Mouse (Mus musculus) thymus, postnatal 0 days (tissue): ENCODE data around the gene Gltp. TPM values are rescaled to one million over a fixed set of nuclear protein-coding genes. Genes with fewer than 3 reads are reported as not detected.
A peak's percentile ranks its signal among the peaks of the same experiment; 100 is the strongest.

Experiments
- DNase-seq: peaks from one replicate; pipeline ENCODE4 v3.0.0-alpha.2; 2015; ENCODE audit warnings: low spot score
- polyA plus RNA-seq: library from polyadenylated mRNA; unstranded; fragments of >200 nt; fragmentation: Nextera tagmentation; extraction: Ambion mirVana; gene quantifications from 2 replicates; pipeline ENCODE4 v1.2.1, GENCODE M21; 2015

Gene Gltp
- polyA plus RNA-seq, 1 experiment from 2014 or later: 134 TPM

DNA sequence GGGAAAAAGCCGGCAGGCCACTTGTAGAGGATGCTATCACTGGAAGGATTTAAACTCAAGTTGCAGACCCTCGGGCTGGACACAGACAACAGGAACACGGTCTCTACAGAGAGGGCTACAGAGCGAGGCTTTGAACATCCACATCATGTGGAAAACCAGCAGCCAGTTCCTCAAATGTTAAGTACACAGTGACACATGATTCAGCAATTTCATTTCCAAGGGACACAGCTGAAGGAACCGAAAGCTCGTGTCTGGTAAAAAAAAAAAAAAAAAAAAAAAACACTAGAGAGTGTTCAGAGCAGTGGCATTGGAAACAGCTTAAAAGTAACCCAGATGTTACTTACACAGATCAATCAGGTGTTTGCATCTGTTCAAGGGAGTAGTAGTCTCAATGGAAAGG is 29.8 kb downstream of the Gltp start:
- DNase-seq: no peak

DNA sequence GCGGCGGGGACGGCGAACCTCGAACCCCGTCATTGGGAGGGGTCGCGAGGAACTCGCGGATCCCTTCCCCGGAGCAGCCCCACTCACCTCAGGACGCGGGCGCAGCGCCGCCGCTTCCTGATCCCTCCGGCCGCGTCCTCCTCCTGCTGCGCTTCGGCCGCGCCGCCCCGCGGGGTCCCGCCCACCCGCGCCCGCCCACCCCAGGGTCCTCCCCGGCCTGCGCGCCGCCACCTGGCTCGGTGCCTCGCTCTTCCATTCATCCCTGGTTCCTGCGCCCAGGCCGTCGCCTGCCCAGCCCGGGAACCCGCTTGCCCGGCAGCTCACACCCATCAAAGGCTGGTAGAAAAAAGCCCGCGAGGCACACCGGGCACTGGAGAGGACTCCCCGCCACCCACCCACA is 32.5 kb downstream of the Gltp start, which contains the start of gene Trpv4:
TSS of gene Trpv4 (minus strand) at position 167 of the 400 bp plus-strand sequence.
- no peak for DNase-seq

DNA sequence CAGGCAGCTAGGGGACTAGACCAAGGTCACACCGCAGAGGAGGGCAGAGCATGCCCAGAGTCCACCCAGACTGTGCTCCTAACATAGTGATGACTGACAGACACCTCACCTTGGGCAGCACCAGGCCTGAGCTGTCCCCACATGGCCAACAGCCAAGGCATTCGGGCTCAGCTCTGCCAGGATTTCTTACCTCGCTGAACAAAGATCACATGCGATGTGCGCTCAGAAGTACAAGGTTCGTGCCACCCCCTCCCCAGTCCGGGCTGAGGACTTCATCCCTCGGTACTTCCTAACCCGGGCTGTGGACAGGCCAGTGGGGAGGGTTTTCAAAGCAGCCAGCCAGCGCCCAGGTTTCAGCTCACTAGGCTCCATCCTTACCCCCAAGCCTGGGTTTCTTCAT is 33.4 kb downstream of the Gltp start:
- DNase-seq: no peak

DNA sequence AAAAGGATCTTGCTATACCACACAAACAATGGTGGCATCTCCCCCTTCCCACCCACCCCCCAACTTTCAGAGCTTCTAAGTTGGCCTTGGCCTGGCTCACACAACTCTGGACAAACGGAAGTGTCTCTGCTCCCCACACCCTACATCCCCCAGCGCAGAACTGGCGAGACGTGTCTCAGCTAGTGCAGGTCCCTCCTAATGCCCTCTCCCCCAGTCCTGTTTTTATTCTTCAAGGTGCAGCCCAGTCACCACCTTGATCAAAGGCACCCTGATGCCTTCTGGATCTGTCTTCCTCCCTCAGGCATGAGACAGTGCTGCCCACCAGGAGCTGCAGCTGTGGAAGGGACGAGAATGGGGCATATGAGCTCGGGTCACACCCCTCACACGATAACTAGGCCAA is 34.5 kb downstream of the Gltp start:
- no peak for DNase-seq

DNA sequence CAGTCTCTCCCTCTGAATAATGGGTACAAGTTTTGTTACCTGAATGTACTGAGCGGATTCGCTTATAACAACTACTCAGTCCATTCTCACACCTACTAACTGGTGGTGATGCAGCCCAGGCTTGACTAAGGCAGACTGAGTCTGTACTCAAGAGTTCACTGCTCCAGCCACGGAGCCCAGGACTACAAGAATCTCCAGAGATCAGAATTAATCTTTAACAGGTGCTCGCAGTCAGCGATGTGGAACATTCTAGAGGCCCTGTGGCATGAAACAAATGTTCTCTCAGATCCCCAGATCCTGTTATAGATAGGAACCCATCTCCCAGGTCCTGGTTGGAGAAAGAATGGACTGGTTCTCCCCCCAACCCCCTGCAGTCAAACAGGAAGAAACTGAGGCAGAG is 35.1 kb downstream of the Gltp start:
- DNase-seq: no peak

DNA sequence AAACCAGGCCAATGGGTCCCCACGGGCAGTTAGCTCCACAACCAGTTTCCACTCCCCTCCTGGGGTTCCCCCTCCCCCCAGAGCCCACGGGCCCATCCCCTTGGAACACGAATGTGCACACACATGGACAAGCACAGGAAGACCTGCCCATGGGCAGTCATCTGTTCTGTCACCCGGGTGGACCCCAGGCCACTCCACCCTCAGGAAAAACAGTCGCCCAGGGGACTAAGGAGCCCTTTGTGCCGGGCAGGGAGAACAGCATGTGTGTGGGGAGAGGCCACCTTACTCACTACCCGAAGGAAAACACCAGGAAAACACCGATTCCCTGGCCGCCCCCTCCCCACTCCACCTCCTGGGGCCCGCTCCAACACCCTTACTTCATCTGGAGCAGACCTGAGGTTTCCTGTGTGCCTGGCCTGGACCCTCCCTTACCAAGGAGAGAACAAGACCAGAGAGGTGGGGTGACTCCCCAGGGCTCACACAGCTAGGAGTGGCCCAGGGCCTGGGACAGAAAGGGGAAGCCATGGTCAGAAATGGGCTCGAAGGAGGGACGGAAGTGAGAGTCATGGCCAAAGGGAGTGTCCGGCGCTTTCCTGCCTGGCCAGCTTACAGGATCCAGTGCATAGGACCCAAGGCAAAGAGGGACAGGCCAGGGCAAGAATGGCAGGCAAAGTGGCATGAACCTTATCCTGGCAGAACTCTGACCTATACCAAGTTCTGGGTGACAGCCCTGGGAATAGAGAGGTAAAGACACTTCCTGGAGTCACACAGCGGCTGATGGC is 36.9 kb downstream of the Gltp start:
- DNase-seq: no peak

DNA sequence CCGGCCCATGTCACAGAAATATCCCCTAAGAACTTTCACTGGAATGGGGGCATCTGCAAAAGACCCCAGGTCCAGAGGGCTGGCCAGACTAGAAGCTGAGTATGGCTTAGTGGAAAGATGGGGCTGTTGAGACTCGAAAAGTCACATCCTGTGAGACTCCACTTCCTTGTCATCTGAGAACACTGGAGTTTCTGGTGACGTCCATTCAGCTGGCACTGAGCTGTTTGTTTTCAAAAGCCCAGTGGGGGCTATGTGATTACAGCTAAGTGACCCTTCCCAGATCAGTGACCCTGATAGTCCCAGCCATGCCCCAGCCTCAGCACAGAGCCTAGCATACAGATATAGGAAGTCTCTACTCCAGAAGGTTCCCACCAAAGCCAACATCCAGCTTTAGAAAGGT is 39.3 kb downstream of the Gltp start:
- DNase-seq: no peak

DNA sequence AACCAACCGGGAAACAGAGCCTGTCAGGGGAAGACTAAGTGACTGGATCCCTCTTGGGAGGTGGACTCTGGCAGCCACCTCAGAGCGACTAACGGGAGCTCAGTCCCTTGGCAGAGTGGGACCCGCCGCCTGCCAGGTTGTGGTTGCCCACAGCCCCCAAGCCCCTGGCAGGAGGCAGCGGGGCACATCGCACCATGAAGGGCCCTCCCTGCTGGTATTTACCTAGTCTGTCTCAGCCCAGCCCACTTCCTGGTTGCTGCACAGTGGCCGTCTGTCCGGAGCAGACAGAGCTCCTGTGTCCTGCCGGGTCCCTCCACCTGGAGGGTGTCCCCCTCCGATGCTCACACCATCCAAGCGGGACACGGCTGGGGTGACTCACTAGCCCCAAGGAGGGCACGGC is 39.8 kb downstream of the Gltp start:
- no peak for DNase-seq

DNA sequence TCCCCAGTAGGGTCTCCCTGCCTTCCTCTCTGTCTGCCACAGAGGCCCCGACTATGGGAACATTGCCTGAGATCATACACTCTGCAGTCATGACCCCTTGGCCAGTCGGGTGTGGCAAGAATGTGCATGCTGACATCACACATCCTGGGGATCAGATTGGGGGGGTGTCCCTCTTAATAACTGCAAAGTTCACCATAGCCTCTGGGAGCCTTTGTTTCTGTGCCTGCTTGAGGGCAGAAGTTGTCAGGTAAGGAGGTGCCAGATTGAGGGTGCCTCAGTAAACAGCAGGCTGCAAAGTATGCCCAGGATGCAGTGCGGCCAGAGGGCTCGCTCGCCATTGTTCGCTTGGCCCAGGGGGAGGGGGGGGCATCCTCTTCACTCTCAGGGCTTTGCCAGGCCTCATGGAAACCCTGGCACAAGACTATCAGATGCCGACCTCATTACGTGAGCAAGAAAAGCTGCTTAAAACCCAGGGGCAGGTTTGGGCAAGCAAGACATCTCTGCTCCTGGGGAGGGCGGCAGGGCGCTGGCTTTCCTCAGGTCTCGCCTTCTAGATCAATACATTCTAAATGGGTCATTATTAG is 42.0 kb downstream of the Gltp start:
- no peak for DNase-seq

DNA sequence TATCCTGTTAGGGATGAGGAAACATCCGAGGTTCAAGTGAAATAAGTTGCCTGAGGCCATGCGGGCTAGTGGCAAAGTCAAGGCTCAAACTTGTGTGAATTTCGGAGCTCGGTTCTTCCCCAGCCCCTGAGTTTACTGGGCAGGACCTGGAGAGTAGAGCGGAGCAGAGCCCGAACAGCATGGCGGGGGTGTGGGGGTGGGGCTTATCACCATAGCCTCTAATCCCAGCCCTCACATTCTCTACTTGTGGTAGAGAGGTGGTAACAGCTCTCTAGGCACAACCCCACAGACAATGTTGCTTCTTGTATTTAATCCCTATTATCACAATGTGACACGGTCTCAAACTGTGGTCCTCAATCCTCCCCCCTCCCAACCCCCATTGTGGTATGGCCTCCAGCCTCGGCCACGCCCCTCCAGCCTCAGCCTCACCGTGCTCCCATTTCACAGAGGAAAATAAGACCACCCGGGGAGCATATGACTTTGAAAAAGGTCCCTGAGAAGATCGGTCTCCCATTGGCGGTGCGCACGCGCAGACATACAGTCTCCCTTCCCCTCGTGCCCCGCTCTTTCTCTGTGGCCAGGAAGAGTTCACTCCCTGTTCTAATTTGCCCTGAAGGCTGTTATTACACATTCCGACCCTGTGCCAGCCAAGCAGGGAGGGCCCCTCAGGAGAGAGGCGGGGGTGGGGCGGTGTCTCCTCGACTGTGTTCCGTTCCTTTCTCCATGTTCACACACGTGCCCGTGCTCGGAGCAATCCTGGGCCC is 43.4 kb downstream of the Gltp start:
- DNase-seq: peak; percentile 42

DNA sequence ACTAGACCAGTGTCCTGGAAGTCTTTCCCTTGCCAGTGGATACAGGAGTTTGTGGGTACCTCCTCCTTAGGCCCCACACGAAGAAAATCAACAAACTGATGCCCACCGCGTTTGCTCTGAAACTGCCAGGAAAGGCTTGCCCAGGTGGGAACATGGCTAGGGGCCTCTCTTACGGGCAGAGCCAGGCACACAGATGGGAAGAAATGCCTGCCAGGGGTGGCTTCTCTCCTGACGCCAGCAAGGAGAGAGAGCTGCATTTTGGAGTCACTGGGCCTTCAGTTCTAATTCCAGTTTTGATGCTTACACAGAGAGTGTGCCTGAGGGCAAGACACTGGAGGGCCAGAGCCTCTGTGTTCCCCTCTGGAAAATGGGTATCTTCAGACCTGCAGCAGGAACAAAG is 44.9 kb downstream of the Gltp start:
- DNase-seq: no peak

DNA sequence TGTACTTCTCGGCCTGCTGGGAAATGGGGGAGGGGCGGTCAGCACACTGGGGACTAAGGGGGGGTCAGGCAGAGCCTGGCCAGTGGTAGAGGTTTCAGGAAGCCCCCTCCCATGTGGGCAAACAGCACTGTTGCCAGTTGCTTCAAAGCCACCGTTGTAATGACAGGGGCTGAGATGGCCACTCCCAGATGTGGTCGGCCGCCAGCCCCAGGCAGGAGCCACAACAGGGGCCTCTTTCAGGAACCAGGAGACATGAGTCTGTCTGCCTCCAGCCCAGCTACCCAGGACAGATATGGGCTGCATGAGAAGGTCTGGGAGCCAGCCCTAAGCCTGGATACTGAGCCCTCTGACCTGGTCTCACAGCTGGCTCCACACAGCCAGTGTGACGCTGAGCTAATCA is 45.9 kb downstream of the Gltp start:
- no peak for DNase-seq

DNA sequence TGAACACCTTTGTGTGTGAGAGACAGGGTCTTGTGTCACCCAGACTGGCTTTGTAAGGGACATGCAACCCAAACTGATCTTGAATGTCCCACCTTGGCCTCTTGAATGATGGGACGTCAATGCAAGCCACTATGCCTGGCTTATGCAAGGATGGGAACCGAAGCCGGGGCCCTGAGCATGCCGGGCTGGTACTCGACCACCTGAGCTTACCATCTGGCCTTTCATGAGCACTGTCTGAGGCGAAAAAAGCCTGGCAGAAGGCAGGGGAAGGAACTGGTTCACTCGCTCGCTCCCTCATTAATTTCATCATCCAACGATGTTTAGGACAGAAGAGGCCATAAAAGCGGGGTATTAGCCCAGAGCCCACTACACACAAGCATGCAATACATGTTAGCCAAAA is 50.0 kb downstream of the Gltp start:
- no peak for DNase-seq

DNA sequence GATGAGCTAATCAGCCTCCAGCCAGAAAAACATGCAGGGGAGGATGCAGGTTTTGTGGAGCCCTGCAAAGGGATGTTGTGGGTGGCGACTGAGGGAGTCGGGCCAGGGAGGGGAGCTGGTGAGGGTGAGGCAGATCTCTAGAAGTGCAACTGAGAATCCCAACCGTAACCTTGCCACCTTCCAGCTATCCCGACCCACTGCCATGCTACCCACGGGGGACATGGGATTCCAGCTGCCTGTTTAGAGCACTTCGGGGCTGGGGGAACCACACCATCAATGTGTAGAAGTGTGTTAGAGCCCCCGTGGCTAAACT is 51.2 kb downstream of the Gltp start:
- no peak for DNase-seq

DNA sequence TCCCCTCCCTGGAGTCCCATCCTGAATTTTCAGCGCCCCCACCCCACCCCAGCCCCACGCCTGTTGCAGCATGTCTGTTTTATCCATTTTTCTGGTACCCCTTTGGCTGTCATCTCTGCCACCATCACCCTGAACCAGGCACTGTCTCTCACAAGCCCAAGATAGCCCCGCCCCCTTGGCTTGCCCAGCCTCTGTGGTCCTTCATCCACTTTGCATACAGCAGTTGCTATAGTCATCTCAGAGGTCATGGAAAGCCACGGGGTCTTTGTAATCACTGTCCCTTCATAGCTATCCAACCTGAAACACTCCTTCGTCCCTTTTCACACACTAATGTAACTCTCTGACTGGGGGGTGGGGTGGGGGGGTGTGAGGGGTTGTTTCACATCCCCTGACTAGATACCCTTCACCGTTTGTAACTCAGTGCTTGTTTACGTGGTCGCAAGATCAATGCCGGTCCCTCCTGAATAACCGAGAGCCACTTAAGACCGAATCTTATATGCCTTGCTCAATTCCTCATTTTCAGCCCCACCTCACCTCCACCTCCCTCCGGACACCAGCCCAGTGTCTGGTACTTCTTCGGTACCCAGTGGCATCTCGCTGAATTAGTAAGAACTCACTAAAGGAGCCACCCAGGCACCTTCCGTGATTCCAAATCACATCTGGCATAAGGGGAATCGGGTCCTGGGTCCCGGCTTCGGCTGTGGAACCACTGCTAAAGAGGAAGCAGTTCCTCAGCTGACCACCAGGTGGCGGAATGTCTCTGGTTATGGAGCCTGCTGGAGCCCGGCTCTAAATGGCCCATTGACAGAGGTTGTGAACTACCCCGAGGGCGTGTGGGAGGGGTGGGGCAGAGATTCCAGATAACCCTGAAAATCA is 51.8 kb downstream of the Gltp start:
- peak; percentile 85 for DNase-seq

DNA sequence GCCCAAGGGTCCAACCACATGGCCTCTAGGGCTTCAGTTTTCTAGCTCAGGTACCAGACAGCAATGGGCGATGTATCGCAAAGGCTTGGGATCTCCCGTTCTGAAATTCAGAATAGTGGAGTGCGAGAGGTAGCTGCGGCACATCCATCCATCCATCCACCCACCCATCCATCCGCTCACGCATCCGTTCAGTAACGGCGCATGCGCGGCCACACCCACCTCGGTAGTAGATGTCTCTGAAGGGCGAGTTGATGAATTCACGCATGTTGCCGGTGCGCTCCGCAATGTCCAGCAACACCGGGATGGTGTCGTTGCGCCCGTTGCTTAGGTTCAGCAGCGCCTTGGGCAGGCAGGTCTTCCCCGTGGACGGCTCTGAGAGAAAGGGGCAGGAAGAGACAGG is 54.7 kb downstream of the Gltp start:
- no peak for DNase-seq

DNA sequence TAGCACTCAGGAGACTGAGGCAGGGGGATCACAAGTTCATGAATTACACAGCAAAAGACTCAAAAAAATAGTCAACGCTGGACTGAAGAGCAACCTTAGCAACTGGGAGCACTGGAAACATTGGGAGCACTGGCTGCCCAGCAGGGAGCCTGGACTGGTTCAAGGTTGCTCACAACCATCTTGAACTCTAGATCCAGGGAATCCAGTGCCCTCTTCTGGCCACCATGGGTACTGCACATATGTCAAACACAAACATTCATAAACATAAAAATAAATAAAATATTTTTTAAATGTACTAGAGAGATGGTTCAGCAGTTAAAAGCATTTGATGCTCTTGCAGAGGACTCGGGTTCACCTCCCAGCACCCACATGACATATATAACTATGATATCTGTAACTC is 59.4 kb downstream of the Gltp start:
- peak; percentile 35 for DNase-seq

DNA sequence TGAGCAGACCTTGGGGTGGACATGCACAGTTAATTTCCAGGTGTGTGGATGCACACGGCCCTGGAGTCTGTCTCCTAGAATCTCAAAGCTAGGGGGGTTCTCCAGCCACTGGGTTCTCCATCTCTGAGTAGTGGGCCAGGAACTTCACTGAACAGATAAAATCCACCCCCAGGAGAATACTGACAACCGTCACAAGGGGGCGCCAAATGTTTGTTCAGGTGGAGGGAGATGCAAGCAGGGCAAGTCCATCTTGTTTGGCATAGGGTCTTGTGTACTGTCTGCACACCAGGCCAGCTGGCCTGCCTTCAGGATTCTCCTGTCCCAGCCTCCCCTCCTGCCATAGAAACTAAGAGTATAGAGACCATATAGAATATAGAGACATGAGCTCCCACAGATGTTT is 65.2 kb downstream of the Gltp start:
- peak; percentile 70 for DNase-seq

DNA sequence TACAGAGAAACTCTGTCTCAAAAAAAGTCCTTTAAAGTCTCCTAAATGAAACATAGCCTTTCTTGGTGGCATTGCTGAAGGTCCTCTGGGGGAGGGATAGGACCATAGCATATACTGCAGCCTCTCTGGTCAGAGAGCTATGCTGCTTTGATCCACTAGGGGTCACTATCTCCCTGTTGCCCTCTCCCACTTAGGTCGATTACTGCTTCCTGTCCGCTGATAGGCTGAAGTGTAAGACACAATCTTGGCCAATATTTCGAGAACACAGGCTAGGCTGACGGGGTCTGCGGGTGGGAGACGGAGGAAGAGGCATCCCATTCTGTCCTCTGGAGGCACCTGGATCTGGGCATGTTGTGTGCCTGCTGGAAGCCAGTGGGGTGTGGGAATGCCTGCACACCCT is 70.5 kb downstream of the Gltp start:
- peak; percentile 40 for DNase-seq
